Mouse (Mus musculus): ENCODE measurements around the gene Abracl. TPM values are rescaled to one million over a fixed set of nuclear protein-coding genes. Genes with fewer than 3 reads are reported as not detected.
A peak's percentile ranks its signal among the peaks of the same experiment; 100 is the strongest.

Gene Abracl
- total and polyA plus RNA-seq, 3 experiments = 100 to 110 TPM; not detected in 1

DNA sequence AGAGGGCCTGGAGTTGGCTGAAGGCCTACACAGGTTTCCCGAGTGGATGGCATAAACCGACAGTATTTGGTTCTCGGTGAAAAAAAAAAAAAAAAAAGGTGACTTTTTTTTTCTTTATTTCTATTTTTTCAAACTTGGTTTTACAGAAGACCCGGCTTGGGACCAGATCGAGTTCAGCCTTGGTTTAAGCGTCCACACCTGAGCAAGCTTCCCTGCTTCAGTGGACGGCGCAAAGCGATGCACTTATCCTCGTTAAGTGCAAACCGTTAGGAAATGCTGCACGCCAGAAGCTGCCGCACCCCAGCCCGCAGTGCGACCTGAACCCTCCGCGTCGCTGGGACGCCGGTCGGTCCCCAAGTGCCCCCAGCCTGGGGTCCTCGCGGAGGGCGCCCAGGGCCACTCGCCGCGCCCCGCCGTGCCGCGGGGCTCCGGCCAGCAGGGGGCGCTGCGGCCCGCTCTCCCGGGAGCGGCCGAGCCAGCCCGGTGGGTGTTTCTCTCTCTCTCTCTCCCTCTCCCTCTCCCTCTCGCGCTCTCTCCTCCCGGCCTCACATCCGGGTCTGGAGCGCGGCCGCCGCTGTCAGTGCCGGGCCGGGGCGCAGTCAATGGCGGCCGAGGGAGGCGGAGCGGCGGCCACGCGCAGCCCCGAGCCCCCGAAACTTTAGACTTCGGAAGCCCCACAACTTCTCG, 32.1 kb upstream of the Abracl start (continued):
- TF ChIP-seq KAT2A (conservative IDR thresholded peaks at IDR 0.05; ENCODE audit: low read depth, low read length) (no peak), CHD2 (IDR thresholded peaks at IDR 0.05; ENCODE audit: low read length) (no peak), EP300 (IDR thresholded peaks at IDR 0.05; ENCODE audit: low read depth in 1 of 2, low read length in 2 of 2) (no peak), ETS1 (IDR thresholded peaks at IDR 0.05; ENCODE audit: low read depth, low read length) (no peak), POLR2A (IDR thresholded peaks at IDR 0.05; ENCODE audit: control insufficient read depth in 1 of 2, insufficient read depth in 1 of 2, low read depth in 1 of 2, low read length in 2 of 2, poor library complexity in 1 of 2) (peak; percentile 41 to 78; a peak in 3 of 4 replicates), UBTF (IDR thresholded peaks at IDR 0.05; ENCODE audit: borderline replicate concordance, insufficient read depth, low read depth, low read length) (peak; percentile 20; the same call in 1 of the 2 replicates), MAX (IDR thresholded peaks at IDR 0.05; ENCODE audit: low read length) (no peak), E2F4 (IDR thresholded peaks at IDR 0.05; ENCODE audit: borderline replicate concordance, low read depth, low read length) (no peak), BHLHE40 (IDR thresholded peaks at IDR 0.05; ENCODE audit: borderline replicate concordance, low read depth, low read length) (no peak), TBP (IDR thresholded peaks at IDR 0.05; ENCODE audit: low read depth, low read length) (no peak), ZC3H11A (IDR thresholded peaks at IDR 0.05; ENCODE audit: low read depth, low read length) (peak; percentile 35), MYB (IDR thresholded peaks at IDR 0.05; ENCODE audit: low read depth, low read length) (no peak), NRF1 (IDR thresholded peaks at IDR 0.05; ENCODE audit: insufficient read depth, low read depth, low read length, poor library complexity, severe bottlenecking) (no peak), POLR2AphosphoS5 (IDR thresholded peaks at IDR 0.05; ENCODE audit: borderline replicate concordance, low read depth, low read length) (no peak), NELFE (IDR thresholded peaks at IDR 0.05; ENCODE audit: low read depth, low read length) (peak; percentile 81), MYC (IDR thresholded peaks at IDR 0.05; ENCODE audit: low read depth, low read length) (no peak), MAFK (IDR thresholded peaks at IDR 0.05; ENCODE audit: borderline replicate concordance, low read depth, low read length) (no peak), SMC3 (IDR thresholded peaks at IDR 0.05; ENCODE audit: low read depth, low read length) (peak; percentile 49; the same call in 1 of the 2 replicates), TCF12 (IDR thresholded peaks at IDR 0.05; ENCODE audit: low read depth, low read length) (0 out of 2 replicates have a peak, but pooled peaks have one; percentile 34), SIN3A (IDR thresholded peaks at IDR 0.05; ENCODE audit: low read length) (peak; percentile 56; the same call in 1 of the 2 replicates), RCOR1 (IDR thresholded peaks at IDR 0.05; ENCODE audit: low read depth, low read length) (no peak), ZNF384 (IDR thresholded peaks at IDR 0.05; ENCODE audit: low read depth, low read length) (0 out of 2 replicates have a peak, but pooled peaks have one; percentile 22), MEF2A (IDR thresholded peaks at IDR 0.05; ENCODE audit: extremely low read depth, insufficient replicate concordance, low read depth, low read length, poor library complexity, severe bottlenecking) (no peak), CTCF (IDR thresholded peaks at IDR 0.05 in 2 of 3, conservative IDR thresholded peaks at IDR 0.05 in 1 of 3; ENCODE audit: control insufficient read depth in 1 of 3, insufficient read depth in 1 of 3, low read depth in 2 of 3, low read length in 3 of 3, poor library complexity in 1 of 3, severe bottlenecking in 1 of 3) (peak in 2 of 3 experiments; percentile 80 to 92; a peak in 5 of 6 replicates)

Data from MEL (cell line).